Mouse (Mus musculus) thymus, postnatal 25 days (tissue): ENCODE results near the gene Nde1.

ENCODE experiments used
- DNase-seq: peaks from one replicate; pipeline ENCODE4 v3.0.0; 2022

Gene Nde1

GRCm38 (mm10) chr16:14166490-14166889 lies 3.4 kb downstream of the Nde1 start:
- DNase-seq, result no peak

GRCm38 (mm10) chr16:14169706-14170105 lies 6.6 kb downstream of the Nde1 start:
- DNase-seq, result no peak

- no peak for DNase-seq
These were observed 15.0 kb downstream of the Nde1 start for GRCm38 (mm10) chr16:14178041-14178440.

GRCm38 (mm10) chr16:14180163-14180733 lies 17.2 kb downstream of the Nde1 start:
- DNase-seq, result no peak

GRCm38 (mm10) chr16:14182360-14182759 lies 19.3 kb downstream of the Nde1 start:
- no peak for DNase-seq

GRCm38 (mm10) chr16:14183856-14184255 lies 20.8 kb downstream of the Nde1 start:
- DNase-seq, result no peak

GRCm38 (mm10) chr16:14185516-14185915 lies 22.4 kb downstream of the Nde1 start:
- no peak for DNase-seq

GRCm38 (mm10) chr16:14194164-14194950 lies 31.3 kb downstream of the Nde1 start:
- DNase-seq, result no peak

GRCm38 (mm10) chr16:14195427-14195826 lies 32.4 kb downstream of the Nde1 start:
- DNase-seq, result peak; percentile 49

GRCm38 (mm10) chr16:14198798-14199197 lies 35.7 kb downstream of the Nde1 start:
- no peak for DNase-seq

GRCm38 (mm10) chr16:14215156-14215555 lies 52.1 kb downstream of the Nde1 start:
- DNase-seq, result no peak

GRCm38 (mm10) chr16:14237100-14237723 lies 74.1 kb downstream of the Nde1 start:
- peak; percentile 66 for DNase-seq

- no peak for DNase-seq
These were observed 79.0 kb downstream of the Nde1 start for GRCm38 (mm10) chr16:14242059-14242458.
